Mouse (Mus musculus) lung, postnatal 10 days (tissue): ENCODE measurements around the gene Cdpf1.
"Not testable (repeated sequence)": the region's sequence is repeated elsewhere in the genome, so short reads cannot be mapped to it uniquely, and the experiment has no call there.

Source experiments
- DNase-seq: peaks from one replicate; pipeline ENCODE4 v3.0.0; 2021

The Cdpf1 gene

GRCm38 (mm10) chr15:85807404-85807803 lies 4.1 kb downstream of the Cdpf1 start:
- DNase-seq = no peak

DNA sequence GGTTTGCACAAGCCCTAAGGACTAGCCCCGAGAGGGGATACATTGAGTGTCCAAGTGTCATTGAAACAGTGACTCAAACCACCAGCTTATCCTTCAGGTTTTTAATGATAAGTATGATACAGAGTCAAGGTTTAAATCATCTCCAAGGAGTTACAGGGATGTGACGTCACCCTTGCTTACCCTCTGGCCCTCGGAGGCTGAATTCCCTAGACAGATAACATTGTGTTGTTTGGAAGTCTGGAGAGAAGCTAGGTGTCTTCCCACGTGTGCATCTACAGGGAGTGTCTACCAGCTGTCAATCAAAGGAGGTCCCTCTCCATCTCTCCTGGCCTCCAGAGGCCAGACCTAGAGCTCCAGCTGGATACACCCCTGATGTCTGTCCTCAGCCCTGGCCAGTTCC lies 4.6 kb downstream of the Cdpf1 start:
- DNase-seq = no peak

- DNase-seq = no peak
Observed at GRCm38 (mm10) chr15:85802931-85803330, 8.6 kb downstream of the Cdpf1 start.

- no peak for DNase-seq
Observed at GRCm38 (mm10) chr15:85798676-85799075, 12.8 kb downstream of the Cdpf1 start.

DNA sequence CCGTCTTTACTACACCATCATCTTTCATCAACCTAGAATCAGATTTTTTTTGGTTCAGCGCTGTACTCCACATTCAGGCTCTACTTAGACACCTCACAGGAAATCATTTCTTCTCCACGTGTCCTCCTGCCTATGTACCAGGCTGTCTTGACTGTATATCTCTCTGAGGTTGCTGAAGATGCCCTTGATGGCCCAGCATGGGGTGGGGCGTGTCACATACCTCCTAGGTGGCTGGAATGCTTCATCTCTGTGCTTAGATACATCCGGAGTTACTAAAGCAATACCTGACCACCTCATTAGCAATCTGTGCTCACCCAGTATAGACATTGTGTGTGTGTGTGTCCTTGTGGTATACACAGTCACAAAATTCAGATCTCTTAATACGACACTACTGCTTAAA lies 16.0 kb downstream of the Cdpf1 start:
- DNase-seq = no peak

DNA sequence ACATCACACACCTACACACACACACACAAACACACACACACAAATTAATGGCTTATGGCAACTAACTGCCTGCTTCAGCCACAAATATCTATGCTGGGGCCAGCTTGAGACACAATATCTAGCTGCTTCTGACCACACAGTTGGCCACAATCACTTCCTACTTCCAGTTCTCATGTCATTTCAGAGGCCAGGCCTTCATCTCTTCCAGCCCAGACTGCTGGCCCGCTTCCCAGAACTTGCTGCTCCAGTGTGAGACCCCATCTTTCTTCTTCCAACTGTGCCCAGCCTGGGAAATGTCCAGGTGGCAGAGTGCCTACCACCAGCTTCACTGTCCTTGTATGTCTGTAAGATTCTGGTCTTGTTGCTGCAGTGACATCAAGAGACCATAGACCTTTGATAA lies 18.7 kb downstream of the Cdpf1 start:
- peak; percentile 67 for DNase-seq

DNA sequence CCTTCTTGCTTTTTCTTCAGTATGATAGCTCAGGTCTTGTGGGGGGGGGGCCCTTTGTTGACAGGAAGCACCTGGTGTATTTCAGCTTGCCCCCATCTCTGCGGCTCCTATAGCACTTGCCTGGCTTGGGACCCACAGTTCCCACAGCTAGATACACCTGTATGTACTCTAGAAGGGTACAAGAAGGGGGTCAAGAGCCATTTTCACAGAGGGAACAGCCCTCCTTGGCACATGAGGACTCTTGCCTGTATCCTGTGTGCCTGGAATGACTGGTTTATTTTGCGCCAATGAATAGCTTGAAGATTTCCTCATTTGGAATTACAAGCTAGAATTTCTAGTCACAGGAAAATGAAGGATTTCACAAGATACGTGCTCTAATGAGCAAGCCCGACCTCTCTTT lies 20.0 kb downstream of the Cdpf1 start:
- peak; percentile 10 for DNase-seq

GRCm38 (mm10) chr15:85788633-85789032 lies 22.9 kb downstream of the Cdpf1 start:
- no peak for DNase-seq

- DNase-seq = no peak
Observed at GRCm38 (mm10) chr15:85788051-85788450, 23.4 kb downstream of the Cdpf1 start.

DNA sequence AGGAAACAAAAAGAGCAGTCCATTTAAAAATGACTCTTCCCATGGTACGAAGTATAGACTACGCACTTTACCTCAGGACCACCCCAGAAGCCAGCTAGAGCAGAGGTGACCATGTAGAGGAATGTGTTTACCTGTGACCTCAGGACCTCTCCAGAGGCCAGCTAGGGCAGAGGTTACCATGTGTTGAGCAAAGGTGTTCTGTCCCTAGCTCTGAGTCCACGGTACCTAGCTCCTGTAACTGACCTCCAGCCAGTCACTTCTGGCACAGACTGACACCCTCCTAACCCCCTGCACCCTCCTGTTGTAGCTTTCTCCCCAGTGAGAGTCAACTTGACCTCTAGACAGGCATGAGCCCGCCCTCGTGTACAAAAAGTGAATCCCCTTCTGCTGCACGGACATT lies 24.0 kb downstream of the Cdpf1 start:
- DNase-seq = no peak

- no peak for DNase-seq
Observed at GRCm38 (mm10) chr15:85786711-85787110, 24.8 kb downstream of the Cdpf1 start.

DNA sequence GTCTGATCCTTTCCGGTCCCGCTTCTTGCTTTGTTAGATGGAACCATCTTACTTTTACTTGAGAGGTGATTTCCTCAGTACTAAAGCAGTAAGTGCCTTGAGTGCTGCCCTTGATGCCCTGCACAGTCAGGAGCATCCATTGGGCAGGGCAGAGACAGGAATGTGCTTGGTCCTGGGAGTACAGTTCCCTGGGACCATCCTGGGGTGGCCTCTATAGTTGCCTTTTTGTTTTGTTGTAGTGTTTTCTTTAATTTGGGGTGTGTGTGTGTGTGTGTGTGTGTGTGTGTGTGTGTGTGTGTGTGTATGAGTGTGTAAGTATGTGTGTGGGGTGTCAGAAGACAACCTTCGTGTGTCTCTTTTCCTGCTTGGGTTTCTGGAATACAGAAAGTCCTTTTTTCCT lies 27.2 kb downstream of the Cdpf1 start:
- no peak for DNase-seq

DNA sequence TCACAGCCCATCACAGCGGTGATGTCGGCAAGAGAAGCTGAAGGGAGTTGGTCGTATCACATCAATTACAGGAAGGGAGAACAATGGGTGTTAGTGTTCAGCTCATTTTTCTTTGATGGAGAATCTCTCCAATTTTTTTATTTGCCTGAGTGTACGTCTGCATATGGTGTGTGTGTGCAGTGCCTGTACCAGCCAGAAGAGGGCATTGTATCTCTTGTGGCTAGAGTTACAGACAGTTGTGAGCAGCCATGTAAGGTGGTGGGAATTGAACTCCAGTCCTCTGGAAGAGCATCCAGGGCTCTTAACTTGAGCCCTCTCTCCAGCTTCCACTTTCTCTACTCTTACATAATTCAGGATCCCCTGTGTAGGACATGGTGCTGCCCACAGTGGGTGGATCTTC lies 28.4 kb downstream of the Cdpf1 start:
- peak; percentile 18 for DNase-seq

DNA sequence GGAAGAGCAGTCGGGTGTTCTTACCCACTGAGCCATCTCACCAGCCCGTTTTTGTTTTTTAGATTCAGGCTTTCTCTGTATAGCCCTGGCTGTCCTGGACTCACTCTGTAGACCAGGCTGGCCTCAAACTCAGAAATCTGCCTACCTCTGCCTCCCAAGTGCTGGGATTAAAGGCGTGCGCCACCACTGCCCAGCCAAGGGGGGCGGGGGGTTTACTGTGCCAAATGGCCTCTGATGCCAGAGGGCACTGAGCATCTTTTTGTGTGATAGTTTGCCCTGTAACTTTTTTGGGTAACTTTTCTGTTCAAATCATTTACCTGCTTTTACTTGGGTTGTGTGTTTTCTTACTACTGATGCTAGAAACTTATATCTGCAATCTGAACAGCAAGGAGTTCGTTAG lies 32.6 kb downstream of the Cdpf1 start:
- DNase-seq = not testable (repeated sequence)

GRCm38 (mm10) chr15:85776771-85777170 lies 34.7 kb downstream of the Cdpf1 start:
- no peak for DNase-seq

DNA sequence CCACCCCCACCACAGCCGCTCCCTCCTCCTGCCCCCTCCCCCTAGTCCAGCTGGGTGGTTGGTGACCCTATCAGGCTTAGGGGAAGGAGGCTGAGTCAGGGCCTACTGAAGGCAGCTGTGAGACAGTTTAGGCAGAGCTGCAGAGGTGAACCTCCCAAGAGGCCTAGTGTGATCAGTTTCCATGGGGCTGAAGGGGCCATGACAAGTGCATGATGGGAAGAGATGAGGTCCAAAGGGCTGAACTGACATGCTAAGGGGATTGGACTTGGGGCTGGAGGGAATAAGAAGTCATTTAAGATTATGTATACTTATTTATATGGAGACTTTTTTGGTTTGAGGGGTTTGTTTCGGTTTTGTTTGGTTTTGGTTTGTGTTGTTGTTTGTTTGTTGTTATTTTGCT lies 35.3 kb downstream of the Cdpf1 start:
- DNase-seq = no peak

- no peak for DNase-seq
Observed at GRCm38 (mm10) chr15:85775001-85775400, 36.5 kb downstream of the Cdpf1 start.

DNA sequence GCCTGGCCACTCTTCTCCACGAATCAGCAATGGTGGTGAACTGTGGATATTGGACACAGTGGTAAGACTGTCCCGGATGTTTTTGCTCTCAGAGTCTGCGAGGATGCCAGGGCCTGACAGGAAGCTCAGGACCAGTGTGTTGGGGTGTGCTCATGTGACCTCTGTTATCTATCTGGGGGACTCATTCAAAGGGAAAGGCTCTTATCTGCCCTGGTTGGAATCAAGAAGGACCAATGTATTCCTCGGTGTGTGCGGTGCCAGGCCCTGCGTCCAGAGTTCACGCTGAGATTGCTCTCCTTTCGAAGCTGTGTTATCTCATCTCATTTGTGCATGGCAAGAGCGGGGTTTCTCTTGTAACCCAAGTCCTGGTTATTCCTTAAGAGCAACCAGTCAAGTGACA lies 37.1 kb downstream of the Cdpf1 start:
- no peak for DNase-seq

DNA sequence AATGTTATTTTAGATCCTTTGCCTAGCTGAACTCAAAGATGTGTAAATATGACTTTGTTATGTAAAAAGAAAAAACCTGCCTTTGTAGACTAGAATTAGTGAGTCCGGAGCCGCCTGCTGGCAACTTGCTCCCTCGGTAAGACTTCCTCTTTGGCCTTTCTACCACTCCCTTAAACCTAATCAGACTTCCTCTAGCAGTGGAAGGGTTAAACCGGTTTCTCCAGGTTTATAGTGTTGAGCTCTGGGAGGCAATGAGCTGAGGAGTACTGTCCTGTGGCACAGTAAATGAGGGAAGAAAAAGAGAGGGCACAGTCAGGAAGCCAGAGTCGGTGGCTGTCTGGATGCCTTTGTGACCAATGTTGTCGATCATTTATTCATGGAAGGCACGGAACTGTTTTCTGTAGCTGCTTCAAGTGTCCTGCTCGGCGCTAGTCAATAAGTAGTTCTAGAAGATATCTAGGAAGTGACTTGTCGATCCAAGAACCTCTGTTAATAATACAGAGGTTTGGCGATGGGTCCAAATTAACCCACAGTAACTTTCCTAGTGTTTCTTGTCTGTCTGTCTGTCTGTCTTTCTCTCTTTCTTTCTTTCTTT lies 39.3 kb downstream of the Cdpf1 start:
- no peak for DNase-seq

DNA sequence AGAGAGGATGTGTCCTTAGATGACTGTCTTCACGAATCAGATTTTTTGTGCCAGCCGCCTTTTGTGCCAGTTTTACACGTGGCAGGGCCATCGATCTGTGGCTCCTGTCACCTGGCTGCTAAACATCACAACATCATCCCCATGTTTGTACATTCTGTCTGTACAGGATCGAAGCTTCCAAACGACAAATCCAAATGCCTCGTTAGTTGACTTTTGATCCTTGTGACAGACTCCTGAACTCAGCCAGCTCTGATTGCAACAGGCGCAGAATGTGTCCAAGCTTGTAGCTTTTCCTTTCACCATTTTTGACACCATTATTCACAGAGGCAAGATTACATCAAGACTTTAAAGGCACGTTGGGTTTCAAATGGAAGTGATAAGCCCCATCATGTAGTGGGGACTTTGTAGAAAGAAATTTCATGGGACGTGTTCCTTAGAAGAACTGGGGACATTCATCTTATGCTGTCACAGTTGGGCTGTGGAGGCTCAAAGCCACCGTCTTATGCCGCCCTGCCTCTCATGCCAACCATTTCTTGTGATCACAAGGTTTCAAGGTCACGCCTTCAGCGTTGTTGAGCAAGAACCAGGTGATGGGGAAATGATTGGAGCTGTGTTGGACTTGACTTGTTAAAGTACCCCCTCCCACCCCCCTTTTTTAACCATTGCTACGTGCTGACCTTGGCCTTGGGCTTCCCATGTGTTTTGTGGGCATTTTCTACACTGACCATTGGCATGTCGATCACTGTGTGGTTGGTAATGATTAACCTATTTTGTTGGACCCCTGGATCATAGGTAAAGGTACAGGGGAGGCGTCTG lies 40.0 kb downstream of the Cdpf1 start:
- no peak for DNase-seq

- no peak for DNase-seq
Observed at GRCm38 (mm10) chr15:85768991-85769390, 42.5 kb downstream of the Cdpf1 start.

- DNase-seq = no peak
Observed at GRCm38 (mm10) chr15:85766677-85767076, 44.8 kb downstream of the Cdpf1 start.

GRCm38 (mm10) chr15:85765022-85765421 lies 46.5 kb downstream of the Cdpf1 start:
- DNase-seq = no peak

DNA sequence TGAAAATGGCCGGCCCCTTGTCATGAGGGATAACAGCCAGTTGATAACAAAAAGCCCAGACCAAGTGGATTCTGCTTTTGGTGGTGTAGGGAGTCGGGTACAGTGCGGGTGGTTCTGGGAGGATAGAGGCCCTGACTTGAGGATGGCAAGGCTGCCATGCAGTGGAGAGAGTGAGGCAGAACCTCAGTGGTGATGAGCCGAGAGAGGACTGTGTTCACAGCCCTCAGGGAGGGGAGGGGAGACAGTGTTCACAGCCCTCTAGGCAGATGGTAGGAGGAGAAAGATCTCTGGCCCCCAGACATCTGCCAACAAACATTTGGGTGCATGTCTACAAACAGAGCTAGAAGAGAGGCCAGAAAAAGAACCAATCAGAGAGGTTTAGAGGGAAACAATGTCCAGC lies 48.7 kb downstream of the Cdpf1 start:
- no peak for DNase-seq

DNA sequence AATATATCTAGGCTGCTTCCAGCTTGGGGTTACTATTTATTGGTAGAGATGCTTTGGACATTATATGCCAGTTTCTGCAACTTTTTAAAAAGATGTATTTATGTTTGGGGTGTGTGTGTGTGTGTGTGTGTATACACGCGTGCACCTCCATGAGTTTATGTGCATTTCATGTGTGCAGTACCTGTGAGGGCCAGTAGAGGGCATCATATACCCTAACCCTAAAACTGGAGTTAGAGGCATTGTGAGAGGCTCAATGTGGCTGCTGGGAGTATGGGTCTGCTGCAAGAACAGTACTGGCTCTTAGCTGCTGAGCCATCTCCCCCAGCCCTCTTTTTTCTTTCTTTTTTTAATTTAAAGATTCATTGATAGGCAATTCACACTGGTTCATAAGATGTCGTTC lies 53.7 kb downstream of the Cdpf1 start:
- no peak for DNase-seq
